Mouse (Mus musculus) liver, embryonic 16.5 days (tissue): Measurements from ENCODE around the gene Trim11. TPM values are rescaled to one million over a fixed set of nuclear protein-coding genes. Genes with fewer than 3 reads are reported as not detected.

ENCODE experiments used
- ATAC-seq: fragments of 200-750 bp; cut with Nextera tagmentation; 2 replicates; pipeline ENCODE4 v1.8.0; 2017; ENCODE audit warnings: low read depth, mild to moderate bottlenecking, moderate number of reproducible peaks, moderate library complexity
- H3K27ac ChIP-seq: fragments of 300-500 bp; sonication (generic); 2 replicates; pipeline ENCODE4 v1.5.1; 2014; ENCODE audit warnings: mild to moderate bottlenecking, low read length
- H3K27me3 ChIP-seq: fragments of 300-500 bp; sonication (generic); 2 replicates; pipeline ENCODE4 v1.6.1; 2014; ENCODE audit warnings: low read depth, low read length, mixed read lengths; ENCODE audit not compliant: control insufficient read depth, insufficient read depth
- H3K36me3 ChIP-seq: fragments of 300-500 bp; sonication (generic); 2 replicates; pipeline ENCODE4 v1.6.1; 2014; ENCODE audit warnings: mild to moderate bottlenecking; ENCODE audit not compliant: control insufficient read depth, insufficient read depth
- H3K4me1 ChIP-seq: fragments of 300-500 bp; sonication (generic); 2 replicates; pipeline ENCODE4 v1.6.1; 2014; ENCODE audit warnings: low read depth, low read length, mixed read lengths; ENCODE audit not compliant: control insufficient read depth
- H3K4me2 ChIP-seq: fragments of 300-500 bp; sonication (generic); 2 replicates; pipeline ENCODE4 v1.6.1; 2014; ENCODE audit warnings: low read depth, low read length, mixed read lengths
- H3K4me3 ChIP-seq: fragments of 300-500 bp; sonication (generic); 2 replicates; pipeline ENCODE4 v1.5.1; 2014; ENCODE audit warnings: low read depth, mild to moderate bottlenecking, low read length
- H3K9ac ChIP-seq: fragments of 300-500 bp; sonication (generic); 2 replicates; pipeline ENCODE4 v1.6.1; 2014; ENCODE audit warnings: low read depth, low read length
- H3K9me3 ChIP-seq: fragments of 300-500 bp; sonication (generic); replicated peaks from 2 replicates; pipeline ENCODE4 v1.6.1; 2016; ENCODE audit warnings: low read length; ENCODE audit not compliant: control insufficient read depth
- WGBS: fragments of 180-500 bp; shearing (Covaris S2); extraction: QIAGEN DNeasy Blood & Tissue Kit; methylation state at CpG from one replicate; pipeline ENCODE4 v1.1.7; 2014; ENCODE audit not compliant: insufficient replicate concordance; 5-methylcytosine and 5-hydroxymethylcytosine counted together
- microRNA-seq: library from miRNA; unstranded; fragments of <30 nt; microRNA quantifications from one replicate; pipeline ENCODE4, GENCODE M21; 2016
- polyA plus RNA-seq: library from polyadenylated mRNA; unstranded; fragments of >200 nt; fragmentation: Nextera tagmentation; extraction: Ambion mirVana; gene quantifications from 2 replicates; pipeline ENCODE4 v1.2.1, GENCODE M21; 2015

Trim11 gene
- polyA plus RNA-seq, 1 experiment from 2014 or later = 8.2 TPM

- 60% methylated on average over 7 of the region's 7 CpGs for WGBS
- Histone ChIP-seq H3K9ac (no peak overlapping the region), H3K36me3 (no peaks in the 10 kb centered on the region), H3K4me1 (no peaks in the 10 kb centered on the region), H3K27ac (no peak overlapping the region), H3K27me3 (no peaks in the 10 kb centered on the region), H3K9me3 (no peaks in the 10 kb centered on the region), H3K4me3 (no peak overlapping the region), H3K4me2 (no peak overlapping the region)
- ATAC-seq = no peak
These were observed 24.6 kb downstream of the Trim11 start for GRCm38 (mm10) chr11:59002327-59003079.

GRCm38 (mm10) chr11:59015052-59015451, 37.2 kb downstream of the Trim11 start:
- Histone ChIP-seq H3K4me3 (no peak overlapping the region), H3K27me3 (no peaks in the 10 kb centered on the region), H3K36me3 (no peaks in the 10 kb centered on the region), H3K4me1 (no peaks in the 10 kb centered on the region), H3K27ac (no peak overlapping the region), H3K9ac (no peak overlapping the region), H3K4me2 (no peak overlapping the region), H3K9me3 (no peaks in the 10 kb centered on the region)
- WGBS = 27% methylated on average over 9 of the region's 9 CpGs
- ATAC-seq = no peak

- H3K27me3 ChIP-seq = no peaks in the 10 kb centered on the region
- no peak for ATAC-seq
- no peak overlapping the region for H3K9ac ChIP-seq
- no peaks in the 10 kb centered on the region for H3K9me3 ChIP-seq
- H3K4me2 ChIP-seq = no peak overlapping the region
- no peak overlapping the region for H3K4me3 ChIP-seq
- WGBS = 67% methylated on average over 6 of the region's 6 CpGs
- no peak overlapping the region for H3K27ac ChIP-seq
- H3K4me1 ChIP-seq = no peaks in the 10 kb centered on the region
- no peaks in the 10 kb centered on the region for H3K36me3 ChIP-seq
These were observed 48.5 kb downstream of the Trim11 start for GRCm38 (mm10) chr11:59026411-59026810.

DNA sequence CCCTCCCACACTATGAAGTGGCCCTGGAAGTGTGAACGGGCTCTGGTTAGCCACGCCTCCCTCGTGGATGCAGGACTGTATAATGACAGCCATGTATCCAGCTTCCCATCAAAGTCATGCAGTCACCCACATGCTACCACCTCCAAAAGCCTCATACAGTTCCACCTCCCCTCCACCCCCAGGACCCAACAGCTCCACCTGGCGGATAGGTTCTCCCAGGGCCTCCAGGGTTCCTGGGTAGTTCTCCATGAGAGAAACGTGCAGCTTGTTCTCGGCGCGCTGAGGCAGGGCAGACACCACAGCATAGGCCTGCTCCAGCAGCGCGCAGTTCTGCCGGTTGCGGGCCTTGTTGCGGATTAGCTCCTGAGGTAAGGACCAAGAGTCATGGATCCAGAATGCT, 51.1 kb downstream of the Trim11 start:
- Histone ChIP-seq H3K4me2 (no peak overlapping the region), H3K4me3 (no peak overlapping the region), H3K4me1 (no peaks in the 10 kb centered on the region), H3K9me3 (no peaks in the 10 kb centered on the region), H3K27ac (no peak overlapping the region), H3K9ac (no peak overlapping the region), H3K27me3 (no peaks in the 10 kb centered on the region), H3K36me3 (no peaks in the 10 kb centered on the region)
- WGBS = 79% methylated on average over 13 of the region's 13 CpGs
- no peak for ATAC-seq

Small RNAs within 50 kb of the gene (microRNA-seq; reads per million reads assigned to microRNA genes)
- not detected for gene Gm44313

Other genes with a start within 250 kb of the Trim11 start
- gene Olfr317, start 238.9 kb upstream of the Trim11 start, polyA plus RNA-seq = not detected in 2 replicates
- gene Olfr316, start 225.4 kb upstream of the Trim11 start, polyA plus RNA-seq = not detected in 2 replicates
- not detected in 2 replicates for gene Olfr315, start 204.9 kb upstream of the Trim11 start, polyA plus RNA-seq
- not detected in 2 replicates for gene Olfr314, start 195.1 kb upstream of the Trim11 start, polyA plus RNA-seq
- gene Fam183b, start 176.1 kb upstream of the Trim11 start, polyA plus RNA-seq = 0.17 TPM in 1 of 2 replicates, not detected in the other
- gene Olfr313, start 163.1 kb upstream of the Trim11 start, polyA plus RNA-seq = not detected in 2 replicates
- gene Olfr312, start 148.9 kb upstream of the Trim11 start, polyA plus RNA-seq = not detected in 2 replicates
- not detected in 2 replicates for gene Olfr311, start 138.8 kb upstream of the Trim11 start, polyA plus RNA-seq
- 1.5 and 2.3 TPM in 2 replicates for gene Gm12258, start 130.9 kb upstream of the Trim11 start, polyA plus RNA-seq
- 2.2 and 2.3 TPM in 2 replicates for gene 2810021J22Rik, start 110.9 kb upstream of the Trim11 start, polyA plus RNA-seq
- gene Zfp39, start 73.9 kb upstream of the Trim11 start, polyA plus RNA-seq = 4.2 and 5.6 TPM in 2 replicates
- gene Btnl10, start 60.2 kb upstream of the Trim11 start, polyA plus RNA-seq = 14.1 and 14.3 TPM in 2 replicates
- gene Rnf187, start 39.2 kb upstream of the Trim11 start, polyA plus RNA-seq = 74.5 and 81.7 TPM in 2 replicates
- 17.9 and 22.4 TPM in 2 replicates for gene Hist3h2ba, start 29.2 kb upstream of the Trim11 start, polyA plus RNA-seq
- 21.2 and 24.4 TPM in 2 replicates for gene Hist3h2a, start 23.4 kb upstream of the Trim11 start, polyA plus RNA-seq
- gene Trim17, start 23.4 kb upstream of the Trim11 start, polyA plus RNA-seq = 0.15 and 0.19 TPM in 2 replicates
- gene Obscn, start 158.3 kb downstream of the Trim11 start, polyA plus RNA-seq = 0.12 and 0.34 TPM in 2 replicates
- 12.8 and 13.3 TPM in 2 replicates for gene Iba57, start 185.6 kb downstream of the Trim11 start, polyA plus RNA-seq
- gene Gjc2, start 205.1 kb downstream of the Trim11 start, polyA plus RNA-seq = 0.08 and 0.20 TPM in 2 replicates
- 55.0 TPM in 2 replicates for gene Guk1, start 214.1 kb downstream of the Trim11 start, polyA plus RNA-seq
- 43.1 and 44.3 TPM in 2 replicates for gene Mrpl55, start 224.4 kb downstream of the Trim11 start, polyA plus RNA-seq
- 14.6 and 15.1 TPM in 2 replicates for gene 2310033P09Rik, start 230.2 kb downstream of the Trim11 start, polyA plus RNA-seq